Mouse (Mus musculus): ENCODE measurements at regions not wholly inside any gene's neighbourhood (a gene's known extent, or its start where the extent isn't known, plus 50 kb on each side); places are given as distances from the start of the nearest gene placed in this dataset.

DNA sequence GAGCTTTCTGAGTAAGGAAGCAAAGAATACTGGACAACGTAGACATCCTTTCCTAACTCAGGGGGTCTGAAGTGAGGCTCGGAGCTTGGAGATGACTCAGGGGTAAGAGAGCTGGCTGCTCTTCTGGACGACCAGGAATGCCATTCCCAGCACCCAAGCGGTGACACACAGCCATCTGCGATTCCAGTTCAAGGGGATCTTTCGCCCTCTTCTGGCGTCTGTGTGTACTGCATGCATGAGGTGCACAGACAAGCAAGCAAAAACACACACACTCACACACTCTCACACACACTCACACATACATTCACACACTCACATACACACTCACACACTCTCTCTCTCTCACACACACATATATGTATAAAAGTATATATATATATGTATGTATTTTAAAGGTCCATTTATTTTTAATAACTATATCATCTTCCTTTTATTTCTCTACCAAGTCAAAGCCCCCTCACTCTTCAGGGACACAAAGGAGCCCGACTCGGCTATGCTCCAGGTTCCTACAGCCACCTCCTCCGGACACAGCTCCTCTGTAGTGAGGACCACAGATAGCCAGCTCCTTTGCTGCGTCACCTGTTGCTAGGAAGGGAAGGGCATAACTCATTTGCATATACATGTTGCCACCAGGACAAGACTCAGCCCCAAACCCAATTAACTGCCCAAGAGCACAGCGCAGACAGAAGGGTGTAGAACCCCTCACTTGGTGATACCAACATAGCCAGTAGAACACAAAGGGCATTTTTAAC, 91.9 kb upstream of the Smad3 start:
- peak; percentile 38; the same call in 1 of the 2 replicates for TF ChIP-seq CTCF (IDR thresholded peaks at IDR 0.05; ENCODE audit: control insufficient read depth, insufficient read depth, low read length)
- TF ChIP-seq POLR2A (IDR thresholded peaks at IDR 0.05; ENCODE audit: borderline replicate concordance, control insufficient read depth, low read depth, low read length), result no peak
